Mouse (Mus musculus) A20 (cell line): ENCODE measurements around the gene B3gat1.

Source experiments
- DNase-seq: peaks from one replicate; pipeline ENCODE4 v3.0.0-alpha.2; 2011; ENCODE audit warnings: low read depth, low spot score

Gene B3gat1

DNA sequence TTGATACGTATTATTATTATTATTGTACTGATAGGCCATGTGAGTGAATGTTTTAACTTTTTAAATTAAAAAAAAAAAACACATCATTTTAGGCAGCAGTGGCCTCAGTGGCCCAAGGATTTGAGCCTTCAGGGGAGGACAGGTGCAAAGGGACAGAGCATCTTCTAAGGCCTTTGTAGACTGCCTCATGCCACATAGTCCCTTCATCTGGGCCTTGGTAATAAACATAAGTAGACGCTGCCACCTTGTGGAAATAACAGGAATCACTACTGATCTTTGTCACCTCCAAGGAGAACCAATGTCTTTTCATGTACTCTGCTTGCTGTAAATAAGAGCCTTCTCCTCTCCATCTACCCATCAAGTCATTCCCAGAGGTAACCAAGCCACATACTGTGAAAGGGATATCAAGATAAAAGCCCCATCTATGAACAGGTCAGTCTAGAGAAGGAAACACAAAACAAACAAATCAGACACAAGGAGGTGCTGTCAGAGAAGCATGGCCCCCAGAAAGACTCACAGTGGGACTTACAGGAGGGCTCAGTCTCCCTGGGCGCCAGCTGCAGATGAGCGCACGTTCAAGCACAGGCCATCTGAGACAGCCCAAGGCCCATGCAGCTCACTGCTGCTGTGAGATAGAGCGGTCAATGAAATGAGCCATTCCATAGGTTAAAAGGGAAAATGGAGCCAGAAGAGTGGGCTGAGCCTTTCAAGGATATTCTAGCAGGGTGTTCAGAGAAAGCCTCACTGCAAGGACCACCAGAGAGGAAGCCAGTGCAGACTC lies 42.8 kb downstream of the B3gat1 start:
- peak; percentile 66 for DNase-seq

DNA sequence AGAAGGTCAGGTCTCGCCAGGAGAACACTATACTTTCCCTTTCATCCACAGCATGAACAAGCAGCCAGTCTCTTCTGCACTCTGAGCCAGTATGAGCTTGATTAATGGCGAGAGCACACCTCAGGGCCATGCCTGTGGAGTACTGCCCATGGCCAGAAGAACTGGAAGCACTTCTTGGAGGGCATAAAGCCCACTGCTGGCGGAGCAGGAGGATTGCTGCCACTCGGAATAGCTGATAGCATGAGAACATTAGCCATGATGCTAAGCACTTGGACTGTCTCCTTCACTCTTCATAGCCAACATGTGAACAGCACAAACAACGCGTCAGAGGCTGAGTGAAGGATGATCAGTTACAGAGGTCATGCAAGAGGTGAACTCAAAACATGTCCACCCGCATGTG lies 44.9 kb downstream of the B3gat1 start:
- DNase-seq: no peak

DNA sequence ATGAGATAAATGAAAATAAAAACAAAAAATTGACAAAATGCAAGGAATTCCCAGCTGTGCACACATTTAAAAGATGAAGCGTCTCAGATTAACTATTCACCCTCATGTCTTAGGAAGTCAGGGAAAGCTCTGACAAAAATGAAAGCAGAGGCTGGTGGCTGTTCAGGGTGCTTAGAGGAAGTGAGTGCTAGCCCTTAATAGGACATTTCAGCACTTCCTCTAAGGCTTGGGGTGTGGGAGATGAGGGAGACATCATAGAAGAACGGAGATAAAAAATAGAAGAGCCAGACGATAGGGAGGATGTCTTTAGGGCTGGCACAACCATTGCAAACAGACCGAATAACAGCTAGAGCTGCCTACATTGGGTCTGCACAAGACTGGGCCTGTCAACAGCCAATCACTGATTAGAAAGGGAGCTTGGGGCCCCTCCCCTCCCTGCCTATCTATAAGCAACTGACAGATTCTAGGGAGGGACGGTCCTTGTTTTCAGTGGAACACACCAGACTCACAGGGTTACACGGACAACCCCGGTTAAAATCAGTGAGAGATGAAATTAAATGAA lies 50.0 kb downstream of the B3gat1 start:
- peak; percentile 43 for DNase-seq

DNA sequence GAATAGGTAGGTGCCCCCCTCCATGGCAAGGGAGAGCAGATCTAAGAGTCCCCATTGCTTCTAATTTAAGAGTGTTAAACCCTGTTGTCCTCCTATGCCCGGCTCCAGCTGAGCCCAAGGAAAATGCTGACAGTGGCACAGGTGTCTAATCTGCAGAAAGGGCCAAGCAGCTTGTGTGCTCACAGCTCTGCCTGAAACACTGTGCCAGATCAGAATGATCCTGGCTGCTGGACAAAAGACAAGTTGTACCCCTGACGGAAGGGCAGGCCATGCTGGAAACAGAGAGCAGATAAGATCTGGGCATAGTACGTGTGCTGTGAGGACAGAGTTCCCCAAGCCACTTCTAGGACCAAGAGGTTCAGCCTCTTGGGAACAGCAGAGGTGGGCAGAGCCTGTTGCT lies 59.3 kb downstream of the B3gat1 start:
- DNase-seq: no peak

DNA sequence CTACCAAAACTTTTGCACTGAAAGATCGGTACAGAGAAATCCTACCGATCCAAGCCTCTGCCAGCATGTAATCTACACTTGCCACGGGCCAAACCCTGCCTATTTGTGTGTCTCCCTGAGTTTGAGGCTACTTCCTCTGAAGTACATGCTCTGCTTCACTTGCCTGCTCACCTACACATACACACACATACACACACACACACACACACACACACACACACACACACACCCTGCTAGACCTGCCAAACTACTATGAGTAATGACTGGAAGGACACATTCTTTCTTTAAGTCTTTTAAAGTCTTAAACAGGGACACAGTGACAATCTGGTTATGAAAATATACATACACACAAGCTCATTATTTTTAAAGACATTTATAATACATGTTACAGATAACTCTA lies 64.7 kb downstream of the B3gat1 start:
- no peak for DNase-seq

DNA sequence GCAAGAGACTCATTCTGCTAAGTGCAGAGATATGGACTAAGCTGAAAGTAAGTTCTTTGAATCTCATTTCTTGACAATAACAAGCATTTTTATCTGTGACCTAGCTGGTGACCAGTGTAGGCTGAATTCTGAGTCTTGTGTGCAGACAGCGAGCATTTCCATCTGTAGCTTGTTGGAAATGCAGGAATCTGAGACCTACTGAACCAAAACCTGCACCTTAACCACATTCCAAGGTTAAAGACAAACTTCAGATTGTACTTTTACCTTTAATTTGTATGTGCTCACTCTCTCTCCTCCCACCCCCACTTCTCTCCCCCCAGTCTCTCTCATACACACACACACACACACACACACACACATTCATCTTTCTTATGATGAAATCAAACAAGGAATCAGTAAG lies 65.2 kb downstream of the B3gat1 start:
- no peak for DNase-seq

DNA sequence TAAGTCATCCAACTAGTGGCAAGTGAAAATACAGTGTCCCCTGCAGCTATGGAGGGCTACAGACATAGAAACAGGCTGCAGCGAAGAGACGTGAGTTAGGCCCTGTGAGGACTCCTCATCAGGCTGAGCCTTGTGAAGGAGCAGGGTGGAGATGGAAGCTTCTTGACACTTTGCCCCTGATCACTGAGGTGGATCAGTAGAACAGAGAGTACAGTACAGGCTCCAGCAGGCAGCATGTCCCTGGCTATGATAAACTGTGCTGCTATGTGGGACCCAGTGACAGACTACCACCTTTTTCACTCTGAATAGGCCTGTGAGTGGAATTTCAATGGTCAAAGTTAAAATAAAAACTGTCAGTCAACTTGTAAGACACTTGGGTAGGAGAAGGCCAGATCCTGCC lies 66.8 kb downstream of the B3gat1 start:
- no peak for DNase-seq

DNA sequence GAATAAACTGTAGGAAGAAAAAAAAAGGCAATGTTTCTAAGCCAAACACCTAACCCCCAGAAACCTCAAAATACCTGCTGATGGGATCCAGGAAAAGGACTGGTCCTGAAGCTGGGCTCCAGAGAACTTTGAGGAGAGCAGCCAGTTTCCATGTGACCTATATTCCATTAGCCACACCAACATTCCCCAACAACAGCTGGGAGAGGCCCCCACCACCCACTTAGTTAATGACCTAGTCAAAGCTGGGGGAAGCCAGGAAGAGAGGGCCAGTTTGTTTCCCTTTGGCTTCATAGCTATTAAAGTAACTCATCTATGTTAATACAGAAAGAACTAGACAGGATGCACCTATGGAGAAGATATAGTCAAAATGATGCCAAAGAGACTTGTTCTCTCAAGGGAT lies 70.8 kb downstream of the B3gat1 start:
- no peak for DNase-seq

DNA sequence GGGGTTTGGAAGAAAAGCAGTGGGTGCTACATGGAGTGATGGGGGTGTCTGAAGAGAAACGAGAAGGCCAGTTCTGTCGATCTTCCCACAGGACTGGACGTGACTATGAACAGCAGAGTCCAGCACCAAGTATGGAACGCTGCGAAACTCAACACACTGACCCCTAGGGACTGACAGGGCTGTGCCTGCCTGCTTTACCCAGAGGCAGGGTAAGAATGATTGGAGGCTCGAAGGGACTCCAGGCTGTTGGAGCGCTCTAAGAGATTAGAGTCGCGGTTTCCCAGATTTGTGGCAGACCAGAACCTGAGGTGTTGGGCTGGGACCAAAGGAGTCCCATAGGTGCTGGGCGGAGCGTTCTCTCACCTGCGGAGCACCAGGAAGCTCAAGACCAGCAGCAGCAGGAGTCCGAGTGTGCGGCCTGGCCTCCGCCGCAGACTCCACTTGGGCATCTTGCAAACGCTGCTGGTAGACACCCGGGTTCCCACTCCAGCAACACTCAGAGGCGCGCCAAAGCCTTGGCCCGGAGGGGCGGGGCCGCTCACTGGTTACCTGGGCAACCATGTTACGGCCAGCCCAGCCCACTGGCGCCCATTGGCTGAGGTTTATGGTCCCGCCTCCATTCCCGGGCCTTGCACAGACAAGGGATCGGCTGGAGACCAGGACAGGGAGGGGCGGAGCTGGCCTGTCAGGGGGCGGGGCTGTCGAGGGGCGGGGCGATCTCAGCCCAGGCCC lies 72.6 kb downstream of the B3gat1 start, which contains the start of gene Glb1l2:
Gene Glb1l2 (minus strand): TSS at position 534 of the 732 bp plus-strand sequence.
- no peak for DNase-seq

DNA sequence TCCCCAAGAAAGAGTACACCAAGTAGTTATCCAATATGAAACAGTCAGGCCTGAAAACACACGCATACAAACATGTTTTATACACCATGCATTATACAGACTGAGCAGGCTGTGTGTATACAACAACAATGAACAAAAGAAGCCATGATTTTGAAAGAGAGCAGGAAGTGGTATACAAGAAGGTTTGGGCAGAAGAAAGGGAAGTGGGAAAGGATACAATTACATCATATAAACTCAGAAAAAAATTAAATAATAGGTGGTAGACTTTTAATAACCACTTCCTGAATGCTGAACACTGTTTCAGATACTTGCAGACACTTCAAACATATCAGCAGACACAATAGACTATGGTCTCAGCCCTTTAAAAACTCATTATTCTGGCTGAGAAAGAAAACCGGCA lies 75.2 kb downstream of the B3gat1 start:
- DNase-seq: no peak
